Mouse (Mus musculus): Measurements from ENCODE around the gene Dmac2.

GRCm38 (mm10) chr7:25620751-25621150 lies 1.5 kb downstream of the Dmac2 start:
- TF ChIP-seq CTCF (conservative IDR thresholded peaks at IDR 0.05; ENCODE audit: low read length) (no peak), NANOG (IDR thresholded peaks at IDR 0.05; ENCODE audit: borderline replicate concordance, low read length) (no peak), POU5F1 (IDR thresholded peaks at IDR 0.05; ENCODE audit: borderline replicate concordance, low read length) (no peak)

Data from E14TG2a.4 (cell line).